Mouse (Mus musculus): ENCODE results near the gene Cacna1e.
A peak's percentile ranks its signal among the peaks of the same experiment; 100 is the strongest.

Cacna1e gene

GRCm38 (mm10) chr1:154884275-154885206 is at the start of gene Cacna1e:
Gene Cacna1e, minus strand, starts transcription at chr1:154884501.
- no peak for DNase-seq

GRCm38 (mm10) chr1:154918406-154918805 is 34.1 kb upstream of the Cacna1e start:
- no peak for DNase-seq

- peak; percentile 41 for DNase-seq
Observed at GRCm38 (mm10) chr1:154917438-154917837, 33.1 kb upstream of the Cacna1e start.

- DNase-seq = no peak
Observed at GRCm38 (mm10) chr1:154909554-154909953, 25.3 kb upstream of the Cacna1e start.

GRCm38 (mm10) chr1:154897390-154897789 is 13.1 kb upstream of the Cacna1e start:
- no peak for DNase-seq

- DNase-seq = no peak
Observed at GRCm38 (mm10) chr1:154890244-154890643, 5.9 kb upstream of the Cacna1e start.

GRCm38 (mm10) chr1:154888495-154888894 is 4.2 kb upstream of the Cacna1e start:
- DNase-seq = peak; percentile 56

GRCm38 (mm10) chr1:154888018-154888417 is 3.7 kb upstream of the Cacna1e start:
- no peak for DNase-seq

- no peak for DNase-seq
Observed at GRCm38 (mm10) chr1:154887546-154887945, 3.2 kb upstream of the Cacna1e start.

- no peak for DNase-seq
Observed at GRCm38 (mm10) chr1:154886611-154887010, 2.3 kb upstream of the Cacna1e start.

GRCm38 (mm10) chr1:154885207-154885548 is 877 bp upstream of the Cacna1e start:
- no peak for DNase-seq

- no peak for DNase-seq
Observed at GRCm38 (mm10) chr1:154883596-154884191, 607 bp downstream of the Cacna1e start.

GRCm38 (mm10) chr1:154865981-154866380 is 18.3 kb downstream of the Cacna1e start:
- DNase-seq = peak; percentile 51

- DNase-seq = no peak
Observed at GRCm38 (mm10) chr1:154861416-154861815, 22.9 kb downstream of the Cacna1e start.

- no peak for DNase-seq
Observed at GRCm38 (mm10) chr1:154854564-154854963, 29.7 kb downstream of the Cacna1e start.

GRCm38 (mm10) chr1:154850515-154851287 is 33.6 kb downstream of the Cacna1e start:
- DNase-seq = no peak

GRCm38 (mm10) chr1:154848683-154849579 is 35.4 kb downstream of the Cacna1e start:
- DNase-seq = no peak

GRCm38 (mm10) chr1:154846900-154847299 is 37.4 kb downstream of the Cacna1e start:
- no peak for DNase-seq

GRCm38 (mm10) chr1:154843427-154843826 is 40.9 kb downstream of the Cacna1e start:
- no peak for DNase-seq

- DNase-seq = no peak
Observed at GRCm38 (mm10) chr1:154842336-154842735, 42.0 kb downstream of the Cacna1e start.

GRCm38 (mm10) chr1:154841057-154841630 is 43.2 kb downstream of the Cacna1e start:
- no peak for DNase-seq

GRCm38 (mm10) chr1:154839272-154839671 is 45.0 kb downstream of the Cacna1e start:
- no peak for DNase-seq
